Mouse (Mus musculus) kidney, adult 18-20 months (tissue): ENCODE data around the gene Cp.
"Not testable (repeated sequence)": the region's sequence is repeated elsewhere in the genome, so short reads cannot be mapped to it uniquely, and the experiment has no call there.

Experiments used
- DNase-seq: peaks from one replicate; pipeline ENCODE4 v3.0.0; 2021

Gene Cp

DNA sequence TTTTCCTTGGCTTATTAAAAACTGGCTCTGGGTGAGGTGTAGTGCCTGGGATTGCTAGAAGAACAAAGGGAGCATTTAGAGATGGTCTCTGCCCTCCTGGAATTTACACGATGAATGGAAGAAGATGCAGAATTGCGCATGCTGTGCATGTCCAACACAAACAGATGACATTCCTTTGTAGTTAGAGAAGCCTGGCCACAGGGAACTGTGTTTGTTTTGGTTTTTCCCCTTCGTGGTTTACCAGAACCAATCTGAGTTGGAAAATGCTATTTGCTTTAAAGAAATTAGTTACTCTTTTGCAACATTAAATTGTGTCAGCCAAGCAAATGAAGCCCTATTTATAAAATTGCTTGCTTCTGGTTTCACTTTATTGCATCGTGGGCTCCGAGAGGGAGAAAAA lies at the start of gene Cp:
Gene Cp (plus strand): TSS at position 170 of the 400 bp plus-strand sequence.
- DNase-seq = no peak

DNA sequence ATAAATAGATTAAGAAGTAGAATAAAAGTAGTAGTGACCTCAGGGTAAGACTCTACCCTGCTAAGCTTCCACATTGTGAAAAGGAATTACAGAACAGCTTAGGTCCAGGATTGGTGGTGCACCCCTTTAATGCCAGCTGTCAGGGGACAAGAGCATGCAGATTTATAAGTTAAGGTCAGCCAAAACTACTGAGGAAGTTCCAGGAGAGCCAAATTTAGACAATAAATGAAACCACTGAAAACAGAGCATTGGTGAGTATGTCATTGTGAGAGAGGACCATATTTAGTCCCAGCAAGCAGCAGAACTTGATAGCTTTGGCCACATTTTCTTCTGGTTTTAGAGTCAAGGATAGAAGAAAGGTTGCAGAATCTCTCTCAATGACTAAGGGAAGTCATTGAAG lies 8.3 kb upstream of the Cp start:
- no peak for DNase-seq

DNA sequence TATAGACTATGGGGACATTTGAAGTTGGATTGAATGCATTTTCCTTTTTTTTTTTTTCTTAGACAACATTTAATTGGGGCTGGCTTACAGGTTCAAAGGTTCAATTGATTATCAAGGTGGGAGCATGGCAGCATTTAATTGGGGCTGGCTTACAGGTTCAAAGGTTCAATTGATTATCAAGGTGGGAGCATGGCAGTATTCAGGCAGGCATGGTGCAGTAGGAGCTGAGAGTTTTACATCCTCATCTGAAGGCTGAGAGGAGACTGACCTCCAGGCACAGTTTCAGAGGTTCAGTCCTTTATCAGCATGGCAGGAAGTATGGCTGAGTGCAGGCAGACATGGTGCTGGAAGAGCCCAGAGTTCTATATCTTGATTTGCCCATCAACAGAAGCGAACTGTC lies 7.5 kb upstream of the Cp start:
- DNase-seq = not testable (repeated sequence)

DNA sequence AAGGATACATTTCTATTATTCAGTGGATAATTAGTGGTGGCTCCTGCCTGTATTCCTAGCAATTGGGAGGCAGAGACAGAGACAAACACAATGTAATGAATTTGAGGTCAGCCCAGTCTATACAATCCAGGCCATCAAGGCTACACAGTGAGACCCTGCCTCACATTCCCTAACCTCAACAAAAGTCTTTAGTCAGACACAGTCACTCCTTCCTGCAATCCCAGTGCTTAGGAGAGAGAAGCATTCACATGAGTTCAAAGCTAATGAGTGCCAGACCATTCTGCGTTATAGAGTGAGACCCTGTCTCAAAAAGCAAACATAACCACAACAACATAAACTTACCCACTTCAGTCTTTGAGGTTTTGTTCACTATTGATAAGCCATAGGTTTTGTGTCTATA lies 3.4 kb upstream of the Cp start:
- DNase-seq = no peak

DNA sequence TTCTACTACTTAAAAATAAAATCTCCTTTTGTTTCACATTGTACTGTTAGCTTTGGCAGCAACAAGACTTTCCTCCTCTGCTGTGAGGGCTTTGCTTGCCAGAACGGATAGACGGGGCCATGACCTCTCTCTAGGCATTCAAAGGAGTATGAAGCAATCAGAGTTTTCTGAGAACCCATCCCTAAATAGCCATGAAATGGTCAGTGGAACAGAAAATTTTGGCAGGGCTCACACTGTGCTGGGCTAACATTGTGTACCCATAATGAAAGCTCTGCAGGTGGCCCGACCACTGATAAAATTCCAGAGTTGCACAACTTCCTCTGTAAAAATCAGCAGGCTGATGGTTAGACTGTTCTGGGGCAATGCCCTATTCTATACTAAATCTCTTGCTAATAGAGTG lies 3.0 kb upstream of the Cp start:
- peak; percentile 63 for DNase-seq

DNA sequence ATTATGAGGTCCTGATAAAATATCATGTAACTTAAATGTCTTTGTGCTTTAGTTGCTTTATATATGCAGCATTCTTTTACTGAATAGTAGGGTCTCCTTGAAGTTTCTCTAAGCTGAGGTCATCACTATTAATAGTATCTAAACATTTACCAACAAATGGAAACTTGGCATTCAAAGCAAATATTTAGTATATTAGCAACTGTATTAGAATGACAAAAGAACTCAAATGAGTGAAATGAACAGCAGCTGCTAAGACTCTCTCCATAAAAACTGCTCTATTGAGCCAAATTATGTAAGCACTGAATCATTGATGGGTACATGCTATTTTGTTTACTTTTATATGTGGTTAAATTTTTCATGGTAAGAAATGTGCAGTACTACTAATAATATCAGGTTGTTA lies 1.2 kb downstream of the Cp start:
- no peak for DNase-seq

DNA sequence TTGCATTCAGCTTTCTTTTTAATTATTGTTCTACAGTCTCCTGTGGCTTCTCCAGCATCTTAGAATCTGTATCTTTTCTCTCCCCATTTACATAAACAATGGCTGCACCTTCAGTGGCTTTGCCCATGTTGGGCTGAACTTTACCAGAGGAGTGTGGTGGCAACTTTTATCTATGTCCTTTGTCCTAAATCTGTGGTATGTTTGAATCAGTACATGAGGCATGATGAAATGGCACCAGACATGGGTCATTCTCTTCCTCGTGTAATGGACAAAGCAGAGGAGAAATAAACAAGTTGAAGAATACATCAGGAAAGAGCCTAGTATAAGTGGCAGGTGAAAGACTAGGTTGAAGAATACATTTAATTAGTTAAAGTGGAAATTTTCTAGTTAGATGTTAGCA lies 2.1 kb downstream of the Cp start:
- no peak for DNase-seq

DNA sequence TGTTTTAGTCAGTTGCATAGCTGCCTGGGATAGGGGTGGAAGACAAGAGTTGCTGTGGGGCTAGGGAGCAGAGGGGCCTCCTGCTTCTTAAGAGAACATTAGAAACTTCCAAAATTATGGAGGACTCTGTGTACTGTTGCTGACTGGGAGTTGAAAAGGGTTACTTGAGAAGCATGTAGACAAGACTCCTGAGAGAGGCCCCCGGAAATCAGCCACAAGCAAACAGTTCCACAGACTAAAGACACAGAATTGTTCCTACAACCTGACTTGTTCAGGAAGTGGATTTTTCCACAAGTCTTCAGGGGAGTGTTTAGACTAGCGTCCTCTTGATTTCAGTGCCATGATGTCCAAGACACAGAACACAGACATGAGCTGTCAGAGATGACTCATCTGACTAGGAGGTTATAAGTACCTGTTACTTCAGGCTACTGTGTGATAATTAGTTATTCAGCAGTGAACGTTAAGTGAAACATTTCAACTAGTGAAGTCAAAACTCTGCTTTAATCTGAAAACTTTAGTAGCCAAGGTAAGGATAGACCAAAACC lies 3.8 kb downstream of the Cp start:
- no peak for DNase-seq

DNA sequence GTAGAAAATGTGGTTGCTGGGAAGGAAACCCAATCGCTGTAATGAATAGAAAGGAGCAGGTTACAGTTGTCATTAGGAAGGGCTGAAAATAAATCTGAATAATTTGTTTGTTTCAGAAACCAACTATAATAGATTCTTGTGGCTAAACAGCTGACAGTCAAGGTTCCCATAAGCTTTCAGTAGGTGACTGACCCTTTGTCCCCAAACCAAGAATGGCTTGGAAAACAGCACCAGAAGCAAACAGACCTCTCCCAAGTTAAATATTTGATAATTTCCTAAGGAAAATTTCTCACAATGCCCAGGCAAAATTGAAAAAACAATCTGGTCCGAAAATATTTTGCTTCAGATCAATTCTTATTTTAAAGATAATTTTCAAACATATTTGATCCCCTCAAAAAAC lies 4.5 kb downstream of the Cp start:
- DNase-seq = no peak

DNA sequence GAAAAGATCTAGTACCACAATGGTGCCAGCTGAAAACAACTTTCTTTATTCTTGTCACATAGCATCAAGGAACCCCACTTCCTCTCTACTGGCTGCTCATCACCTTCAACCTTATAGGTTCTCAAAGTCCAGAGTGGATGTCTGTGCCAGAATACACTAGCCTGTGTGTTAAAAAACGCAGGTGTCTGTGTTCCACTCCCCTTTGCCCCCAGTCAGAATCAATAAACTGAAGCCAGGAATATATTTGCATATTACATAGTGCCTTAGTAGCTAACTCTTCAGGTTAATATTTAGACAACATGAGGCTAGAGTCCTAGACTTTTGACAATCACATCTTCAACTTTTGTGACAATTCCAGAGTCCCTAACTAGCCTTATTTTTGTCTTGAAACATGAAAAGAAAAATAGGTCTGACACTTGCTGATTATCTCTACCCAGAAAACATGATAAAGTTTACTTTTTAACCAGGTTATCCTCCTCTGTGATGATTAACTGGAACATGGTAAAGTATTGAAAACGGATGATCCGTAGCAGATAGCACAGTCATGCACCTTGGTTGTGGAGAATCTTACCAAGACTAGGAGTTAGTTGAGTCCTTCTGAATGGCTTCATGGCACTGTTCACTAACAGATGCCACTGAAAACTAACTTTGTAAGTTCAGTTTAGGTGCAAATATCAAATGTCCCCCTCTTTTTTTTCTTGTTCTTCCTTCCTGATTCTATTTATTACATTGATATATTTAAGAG lies 6.1 kb downstream of the Cp start:
- peak; percentile 18 for DNase-seq

DNA sequence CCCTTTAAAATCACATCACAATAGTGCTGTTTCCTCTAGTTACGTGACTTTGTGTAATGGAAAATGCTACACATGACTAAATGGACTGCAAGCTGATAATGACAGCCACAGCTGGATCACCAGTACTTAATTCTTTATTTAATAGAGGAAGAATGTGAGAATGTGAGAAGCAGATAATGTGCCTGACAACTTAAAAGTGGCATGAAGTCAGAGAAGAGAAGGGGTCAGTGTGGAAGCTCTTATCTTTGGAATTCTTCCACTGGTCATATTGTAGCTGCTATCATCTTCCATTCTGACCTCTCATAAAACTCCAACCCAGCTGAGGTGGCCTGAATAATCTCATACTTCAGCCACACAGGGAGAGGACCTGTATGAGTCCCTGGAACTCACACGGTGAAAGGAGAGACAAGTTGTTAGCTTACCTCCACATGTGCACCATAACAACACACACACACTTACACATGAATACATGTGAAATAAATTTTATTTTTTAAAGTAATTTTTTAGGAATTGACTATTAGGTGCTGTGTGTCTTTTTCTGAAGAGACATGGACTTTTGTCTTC lies 7.9 kb downstream of the Cp start:
- DNase-seq = no peak

DNA sequence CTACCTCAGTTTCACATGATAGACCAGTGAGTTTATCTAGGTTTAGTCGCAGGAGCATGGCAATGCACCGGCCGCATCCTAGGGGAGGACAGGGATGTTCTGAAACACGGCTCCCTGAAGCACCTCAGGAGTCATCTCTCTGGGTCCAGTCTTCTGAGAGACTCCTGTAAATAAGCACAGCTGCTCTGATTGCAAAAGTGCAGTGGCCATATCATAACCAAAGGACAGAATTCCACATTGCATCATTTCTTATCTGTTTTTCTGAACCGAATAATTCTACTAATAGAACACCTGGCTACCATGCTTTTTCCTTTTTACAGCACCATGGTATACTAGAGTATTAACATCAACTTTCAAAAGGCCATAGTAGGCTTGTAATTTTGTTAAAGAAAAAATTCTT lies 8.4 kb downstream of the Cp start:
- no peak for DNase-seq

DNA sequence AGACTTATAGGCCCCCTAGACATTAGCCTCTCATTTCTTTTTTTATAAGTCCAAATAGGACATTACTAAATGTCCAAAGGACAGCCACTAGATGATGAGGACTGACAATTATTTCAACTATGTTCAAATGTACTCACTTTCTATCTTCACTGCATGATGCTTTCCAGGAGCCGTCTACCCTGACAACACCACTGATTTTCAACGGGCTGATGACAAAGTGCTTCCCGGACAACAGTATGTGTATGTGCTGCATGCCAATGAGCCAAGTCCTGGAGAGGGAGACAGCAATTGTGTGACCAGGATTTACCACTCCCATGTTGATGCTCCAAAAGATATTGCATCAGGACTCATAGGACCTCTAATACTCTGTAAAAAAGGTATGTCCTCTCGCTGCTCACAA lies 9.2 kb downstream of the Cp start:
- DNase-seq = no peak

DNA sequence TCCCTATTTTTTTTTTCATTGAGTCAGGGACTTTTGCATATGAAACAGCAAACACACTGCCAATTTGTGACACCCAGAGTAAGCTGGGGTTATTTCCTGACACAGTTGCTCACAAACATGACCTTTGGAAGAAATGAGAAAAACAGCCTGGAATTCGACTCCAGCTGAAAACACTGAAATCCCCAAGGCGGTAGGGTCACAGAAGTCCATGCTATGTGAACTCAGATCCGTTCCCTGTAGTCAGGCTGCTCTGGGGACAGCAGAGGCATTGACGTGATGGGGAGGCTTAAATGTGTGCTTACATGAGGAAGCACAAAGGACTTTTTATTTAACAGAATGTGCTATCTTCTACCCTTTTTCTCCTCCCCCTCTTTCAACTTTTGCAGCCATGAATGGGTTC lies 21.6 kb downstream of the Cp start:
- DNase-seq = peak; percentile 56

DNA sequence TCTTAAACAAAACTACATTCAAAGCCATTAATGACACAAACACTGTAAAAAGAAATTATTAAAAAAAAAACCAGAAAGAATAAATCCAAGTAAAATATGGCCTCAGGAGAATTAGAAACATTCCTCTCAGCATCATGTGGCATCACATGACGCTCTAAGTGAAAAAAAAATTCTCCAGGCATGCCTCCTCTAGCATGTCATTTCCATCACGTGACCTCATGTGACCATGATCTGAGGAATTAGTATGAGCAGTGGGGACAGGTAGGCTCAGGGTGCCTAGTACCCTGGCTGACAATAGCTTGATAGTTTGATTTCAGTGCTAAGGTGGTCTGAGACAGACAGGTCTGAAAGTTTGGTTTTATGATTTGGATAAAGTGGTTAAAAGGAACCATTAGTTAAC lies 24.3 kb downstream of the Cp start:
- no peak for DNase-seq

DNA sequence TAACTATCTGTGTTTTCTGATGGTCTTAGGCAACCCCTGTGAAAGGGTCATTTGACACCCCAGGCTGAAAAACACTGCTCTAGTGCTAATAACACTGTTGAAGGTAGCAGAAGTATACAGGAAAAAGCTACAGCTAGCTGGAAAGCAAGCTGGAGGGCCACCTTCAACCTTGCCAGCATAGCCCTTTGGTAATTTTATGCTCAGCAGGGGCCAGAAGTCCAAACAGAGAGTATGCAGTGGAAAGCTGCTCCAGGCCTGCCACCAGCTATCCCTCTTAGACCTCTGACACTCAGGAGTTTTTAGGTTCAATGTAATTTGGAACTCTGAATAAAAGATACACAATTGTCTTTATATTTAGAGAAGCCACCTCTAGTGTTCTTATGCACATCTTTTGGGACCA lies 26.0 kb downstream of the Cp start:
- peak; percentile 16 for DNase-seq

DNA sequence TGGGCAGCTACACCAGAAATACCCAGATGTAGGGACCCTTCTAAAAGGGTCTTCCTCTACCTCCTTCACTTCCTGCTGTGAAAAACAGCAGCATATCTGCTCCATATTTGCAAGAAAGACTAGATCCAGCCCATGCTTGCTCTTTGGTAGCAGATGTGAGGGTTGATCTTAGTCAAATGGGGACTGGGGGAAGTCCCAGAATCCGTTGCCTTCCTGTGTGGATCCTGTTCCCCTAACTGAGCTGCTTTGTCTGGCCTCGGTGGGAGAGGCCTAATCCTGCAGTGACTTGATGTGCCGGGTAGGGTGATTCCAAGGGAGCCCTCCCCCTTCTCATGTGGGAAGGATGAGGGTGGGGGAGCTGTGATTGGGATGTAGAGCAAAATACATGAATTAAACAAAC lies 29.3 kb downstream of the Cp start:
- no peak for DNase-seq

DNA sequence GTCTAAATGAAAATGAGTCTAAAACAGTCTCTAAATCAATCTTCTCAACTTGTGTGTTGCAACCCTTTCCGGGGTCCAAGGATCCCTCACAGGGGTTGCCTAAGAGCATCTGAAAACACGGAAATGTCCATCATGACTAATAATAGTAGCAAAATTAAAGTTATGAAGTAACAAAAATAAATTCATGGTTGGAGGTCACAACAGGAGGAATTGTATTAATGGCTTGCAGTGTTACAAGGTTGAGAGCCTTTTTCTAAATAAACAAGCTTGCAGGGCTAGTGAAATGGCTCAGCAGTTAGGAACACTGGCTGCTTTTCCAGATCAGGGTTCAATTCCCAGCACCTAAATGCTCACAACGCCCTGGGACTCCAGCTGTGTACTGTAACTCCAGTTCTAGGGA lies 33.2 kb downstream of the Cp start:
- DNase-seq = no peak

DNA sequence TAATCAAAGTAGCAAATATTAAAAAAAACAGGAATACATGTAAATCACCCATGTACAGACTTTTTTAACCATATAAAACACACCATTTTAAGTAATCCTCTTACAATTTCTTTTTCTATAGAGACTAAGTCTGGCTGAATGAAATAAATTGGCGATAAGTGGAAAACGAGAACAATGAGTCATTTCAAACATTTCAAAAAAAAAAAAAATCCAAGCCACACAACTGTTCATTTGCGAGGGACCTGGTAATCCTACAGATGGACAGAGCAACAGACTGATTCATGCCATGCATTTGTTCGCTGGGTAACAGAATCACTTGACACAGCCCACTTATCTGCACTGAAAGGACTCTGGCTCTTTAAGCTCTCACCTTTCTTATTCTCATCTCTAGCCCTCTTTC lies 35.5 kb downstream of the Cp start:
- DNase-seq = no peak

DNA sequence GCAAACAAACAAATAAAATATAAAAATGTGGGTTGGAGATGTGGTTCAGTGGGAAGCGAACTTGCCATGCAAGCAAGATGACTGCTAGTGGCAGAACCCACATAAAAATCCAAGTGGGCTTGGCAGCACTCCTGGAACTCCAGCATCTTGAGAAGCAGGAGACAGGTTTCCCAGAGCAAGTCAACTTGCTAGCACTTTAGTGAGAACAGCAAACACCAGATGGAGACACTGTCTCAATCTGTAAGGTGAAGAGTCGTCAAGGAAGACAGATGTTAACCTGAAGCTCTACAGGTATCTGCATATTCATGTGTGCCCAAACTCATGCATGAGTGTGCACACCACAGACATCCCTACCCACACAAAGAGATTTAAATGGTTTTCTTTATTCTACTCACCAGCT lies 42.7 kb downstream of the Cp start:
- no peak for DNase-seq

DNA sequence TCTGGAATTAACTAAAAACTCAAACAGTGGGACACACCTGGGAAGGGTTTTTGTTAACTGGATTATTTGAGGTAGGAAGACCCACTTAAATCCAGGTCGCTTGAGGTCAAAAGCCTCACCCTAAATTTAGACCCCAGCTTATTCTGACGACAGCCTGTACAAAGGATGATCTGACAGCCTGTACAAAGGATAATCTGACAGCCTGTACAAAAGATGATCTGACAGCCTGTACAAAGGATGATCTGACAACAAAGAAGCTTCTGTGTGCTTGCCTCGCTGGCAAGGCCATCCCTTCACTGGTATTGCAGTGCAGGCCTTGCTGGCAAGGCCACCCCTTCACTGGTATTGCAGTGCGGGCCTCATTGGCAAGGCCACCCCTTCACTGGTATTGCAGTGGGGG lies 44.0 kb downstream of the Cp start:
- DNase-seq = no peak

DNA sequence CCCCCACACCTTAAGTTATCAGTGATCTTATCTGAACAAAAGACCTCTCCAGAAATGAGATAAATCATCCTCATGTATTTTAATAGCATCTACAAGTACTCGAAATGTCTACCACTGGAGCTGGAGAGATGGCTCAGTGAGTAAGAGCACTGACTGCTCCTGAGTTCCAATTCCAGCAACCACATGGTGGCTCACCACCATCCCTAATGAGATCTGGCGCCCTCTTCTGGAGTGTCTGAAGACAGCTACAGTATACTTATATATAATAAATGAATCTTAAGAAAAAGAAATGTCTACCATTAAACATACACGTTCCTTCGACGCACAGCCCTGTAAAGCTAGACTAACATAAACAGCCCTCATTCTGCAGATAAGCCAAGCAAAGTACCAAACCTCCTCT lies 45.9 kb downstream of the Cp start:
- DNase-seq = peak; percentile 25

DNA sequence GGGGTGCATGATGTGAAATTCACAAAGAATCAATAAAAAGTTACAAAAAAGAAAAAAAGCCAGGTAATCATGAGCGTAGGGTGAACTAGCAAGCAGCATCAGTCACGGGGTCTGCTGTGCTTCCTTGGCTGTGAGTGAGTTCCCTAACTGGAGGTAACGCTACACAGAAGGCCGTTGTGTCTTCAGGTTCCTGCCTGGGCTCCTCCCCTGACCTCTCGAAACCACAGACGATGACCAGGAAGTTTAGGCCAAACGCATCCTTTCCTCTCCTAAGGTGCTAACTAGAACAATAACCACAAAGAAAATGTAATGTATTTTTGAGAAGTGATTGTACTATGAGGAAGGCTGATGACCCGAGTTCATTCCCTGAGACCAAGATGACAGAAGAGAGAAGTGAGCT lies 47.6 kb downstream of the Cp start:
- DNase-seq = no peak

DNA sequence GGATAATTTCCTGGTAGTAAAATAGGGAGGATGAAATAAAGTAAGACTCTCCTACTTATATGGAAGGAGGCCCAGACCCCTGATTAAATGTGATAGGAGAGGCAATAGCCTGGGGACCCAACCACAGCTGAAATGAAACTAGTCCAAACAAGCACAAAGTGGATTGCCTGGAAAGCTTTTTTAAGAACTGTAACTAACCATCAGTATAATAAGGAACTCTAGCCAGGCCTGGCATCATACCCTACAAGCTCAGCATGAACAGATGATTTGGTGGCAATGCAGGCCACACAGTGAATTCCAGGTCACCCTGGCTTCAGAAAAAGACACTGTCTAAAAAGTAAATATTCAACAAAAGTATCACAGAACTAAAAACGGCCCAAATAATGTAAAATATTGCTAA lies 48.8 kb downstream of the Cp start:
- DNase-seq = no peak

DNA sequence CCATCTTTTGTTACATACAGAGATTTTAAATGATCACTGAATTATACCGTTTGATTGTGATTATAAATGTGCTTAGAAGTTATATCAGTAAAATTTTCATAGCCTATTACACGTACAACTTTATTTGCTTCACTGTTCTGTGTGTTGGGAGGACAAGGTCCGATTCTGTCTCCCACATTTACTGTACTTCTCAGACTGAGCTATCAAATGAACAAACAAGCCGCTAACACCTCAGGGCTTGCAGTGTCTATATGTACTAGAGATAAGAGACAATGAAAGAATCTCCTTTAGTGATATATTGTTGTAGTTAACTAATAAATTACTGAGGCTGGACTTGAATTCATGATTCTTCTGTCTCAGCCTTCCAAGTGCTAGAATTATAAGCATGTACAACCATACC lies 50.4 kb downstream of the Cp start:
- no peak for DNase-seq
